Mouse (Mus musculus): ENCODE measurements around the gene Myb. TPM values are rescaled to one million over a fixed set of nuclear protein-coding genes. Genes with fewer than 3 reads are reported as not detected.

Gene Myb
- total and polyA plus RNA-seq, 3 experiments = 11.1 to 24.0 (median 19.1) TPM

- no peak for TF ChIP-seq GABPA (IDR thresholded peaks at IDR 0.05; ENCODE audit: insufficient replicate concordance, low read depth, low read length)
- TF ChIP-seq SMC3 (IDR thresholded peaks at IDR 0.05; ENCODE audit: low read depth, low read length) = no peak
- no peak for TF ChIP-seq ETS1 (conservative IDR thresholded peaks at IDR 0.05; ENCODE audit: low read depth, low read length)
- TF ChIP-seq SIN3A (IDR thresholded peaks at IDR 0.05; ENCODE audit: low read length) = no peak
Measured at GRCm38 (mm10) chr10:21159697-21160394, 938 bp downstream of the Myb start (continued).

GRCm38 (mm10) chr10:21158918-21159443 lies 1.8 kb downstream of the Myb start:
- H3K4me1 ChIP-seq (ENCODE audit: control insufficient read depth in 1 of 2, insufficient read depth in 2 of 2) = peaks cover 0 to 48% of the 10 kb centered on the region in 2 experiments; a peak in 2 of 4 replicates
- TF ChIP-seq MAZ (IDR thresholded peaks at IDR 0.05; ENCODE audit: low read depth, low read length) (no peak; the same call in 1 of the 2 replicates), NRF1 (IDR thresholded peaks at IDR 0.05; ENCODE audit: low read depth, low read length) (peak; percentile 74), MAFK (IDR thresholded peaks at IDR 0.05; ENCODE audit: insufficient replicate concordance, low read length) (peak; percentile 52; the same call in 1 of the 2 replicates), CTCF (conservative IDR thresholded peaks at IDR 0.05 in 1 of 2, IDR thresholded peaks at IDR 0.05 in 1 of 2; ENCODE audit: low read depth in 2 of 2, low read length in 2 of 2) (no peak), MXI1 (IDR thresholded peaks at IDR 0.05; ENCODE audit: low read depth, low read length) (no peak; the same call in 1 of the 2 replicates), MAX (IDR thresholded peaks at IDR 0.05; ENCODE audit: low read length) (no peak; the same call in 1 of the 2 replicates), CHD1 (IDR thresholded peaks at IDR 0.05; ENCODE audit: low read depth, low read length) (no peak), ZMIZ1 (IDR thresholded peaks at IDR 0.05; ENCODE audit: low read depth, low read length) (no peak), GABPA (IDR thresholded peaks at IDR 0.05; ENCODE audit: insufficient replicate concordance, low read depth, low read length) (no peak), POLR2A (IDR thresholded peaks at IDR 0.05; ENCODE audit: low read depth, low read length) (peak; percentile 50), ZNF384 (IDR thresholded peaks at IDR 0.05; ENCODE audit: low read depth, low read length) (no peak), BHLHE40 (IDR thresholded peaks at IDR 0.05; ENCODE audit: low read depth, low read length) (no peak), ETS1 (conservative IDR thresholded peaks at IDR 0.05; ENCODE audit: low read depth, low read length) (no peak), HCFC1 (IDR thresholded peaks at IDR 0.05; ENCODE audit: low read depth, low read length) (no peak), JUN (IDR thresholded peaks at IDR 0.05; ENCODE audit: insufficient read depth, low read depth, low read length) (no peak), SMC3 (IDR thresholded peaks at IDR 0.05; ENCODE audit: low read depth, low read length) (no peak; the same call in 1 of the 2 replicates), MYC (IDR thresholded peaks at IDR 0.05; ENCODE audit: low read depth, low read length) (no peak), NELFE (IDR thresholded peaks at IDR 0.05; ENCODE audit: low read depth, low read length) (no peak; the same call in 1 of the 2 replicates), UBTF (IDR thresholded peaks at IDR 0.05; ENCODE audit: low read depth, low read length) (peak; percentile 81; the same call in 1 of the 2 replicates), MEF2A (IDR thresholded peaks at IDR 0.05; ENCODE audit: borderline replicate concordance, low read depth, low read length) (no peak; the same call in 1 of the 2 replicates), EP300 (IDR thresholded peaks at IDR 0.05; ENCODE audit: low read length) (no peak), TCF12 (IDR thresholded peaks at IDR 0.05; ENCODE audit: low read depth, low read length) (peak; percentile 45; the same call in 1 of the 2 replicates), JUND (conservative IDR thresholded peaks at IDR 0.05; ENCODE audit: low read depth, low read length) (no peak), CHD2 (IDR thresholded peaks at IDR 0.05; ENCODE audit: low read length) (no peak), USF1 (IDR thresholded peaks at IDR 0.05; ENCODE audit: low read depth, low read length) (no peak), RAD21 (IDR thresholded peaks at IDR 0.05; ENCODE audit: low read depth, low read length) (no peak; the same call in 1 of the 2 replicates), IRF4 (IDR thresholded peaks at IDR 0.05; ENCODE audit: low read depth, low read length) (peak; percentile 34; the same call in 1 of the 2 replicates), TBP (conservative IDR thresholded peaks at IDR 0.05; ENCODE audit: low read depth, low read length) (0 out of 2 replicates have a peak, but pooled peaks have one; percentile 19)
- H3K9me3 ChIP-seq (replicated peaks; ENCODE audit: low read length) = no peaks in the 10 kb centered on the region
- peaks cover 7 to 19% of the 10 kb centered on the region in 2 experiments for H3K36me3 ChIP-seq (replicated peaks in 1 of 2; ENCODE audit: control insufficient read depth in 1 of 2, insufficient read depth in 1 of 2, low read length in 1 of 2)
- dilution Hi-C loops (cut with MboI; ENCODE audit: extremely low pct_ligation_motif_present, extremely low pct_unique_long_range_greater_than_20kb, low sequenced_read_pairs) (no loop called here), in situ Hi-C loops (cut with MboI; ENCODE audit: low pct_ligation_motif_present, low pct_unique_long_range_greater_than_20kb, low sequenced_read_pairs) (no loop called here)
- peaks cover 15% of the 10 kb centered on the region for H3K79me2 ChIP-seq (replicated peaks; ENCODE audit: control insufficient read depth, extremely low read depth, insufficient read depth, poor library complexity, severe bottlenecking)
- peak overlapping the region; percentile 77 for H3K9ac ChIP-seq (ENCODE audit: insufficient read depth, low read depth)
- H3K4me2 ChIP-seq (ENCODE audit: insufficient read depth, low read depth, poor library complexity, severe bottlenecking) = peak overlapping the region; percentile 85
- H3K27ac ChIP-seq (ENCODE audit: insufficient read depth, low read depth) = peak overlapping the region; percentile 80
- no peaks in the 10 kb centered on the region for H3K27me3 ChIP-seq (replicated peaks)
- peak; percentile 77 for DNase-seq (ENCODE audit: extremely low read depth)
- peak overlapping the region; percentile 66 to 83 (median 80) for H3K4me3 ChIP-seq (replicated peaks in 1 of 3; ENCODE audit: low read depth in 2 of 3, low read length in 2 of 3, poor library complexity in 1 of 3)
